Mouse (Mus musculus) kidney, adult 8-10 months (tissue): ENCODE results near the gene Gm15085.
"Not testable (repeated sequence)": the region's sequence is repeated elsewhere in the genome, so short reads cannot be mapped to it uniquely, and the experiment has no call there.

Experiments used
- DNase-seq, 2 experiments: peaks; one replicate each; pipeline ENCODE4 v3.0.0; 2022

The Gm15085 gene

GRCm38 (mm10) chrX:149447317-149447716, at the start of gene Gm15085:
TSS of gene Gm15085 (plus strand) at chrX:149447617.
- not testable (repeated sequence) for DNase-seq
